Mouse (Mus musculus) myocyte (in vitro differentiated cells): ENCODE data around the gene Rwdd2a.

ENCODE experiments used
- E2F4 ChIP-seq: IDR thresholded peaks from one replicate; pipeline ENCODE4 v1.6.1; 2011; ENCODE audit warnings: mild to moderate bottlenecking, control low read depth, moderate library complexity; ENCODE audit not compliant: insufficient read depth
- MAX ChIP-seq: IDR thresholded peaks from one replicate; pipeline ENCODE4 v1.6.1; 2011; ENCODE audit warnings: low read depth, mild to moderate bottlenecking, control low read depth
- POLR2A ChIP-seq: IDR thresholded peaks from one replicate; pipeline ENCODE4 v1.6.1; 2011; ENCODE audit warnings: low read depth, mild to moderate bottlenecking, control low read depth, moderate library complexity; ENCODE audit not compliant: insufficient read length
- TCF12 ChIP-seq: IDR thresholded peaks from one replicate; pipeline ENCODE4 v1.6.1; 2011; ENCODE audit warnings: mild to moderate bottlenecking, control low read depth; ENCODE audit not compliant: poor library complexity, insufficient read depth, severe bottlenecking
- USF1 ChIP-seq: IDR thresholded peaks from one replicate; pipeline ENCODE4 v1.6.1; 2011; ENCODE audit warnings: low read depth, mild to moderate bottlenecking, control low read depth, moderate library complexity

DNA sequence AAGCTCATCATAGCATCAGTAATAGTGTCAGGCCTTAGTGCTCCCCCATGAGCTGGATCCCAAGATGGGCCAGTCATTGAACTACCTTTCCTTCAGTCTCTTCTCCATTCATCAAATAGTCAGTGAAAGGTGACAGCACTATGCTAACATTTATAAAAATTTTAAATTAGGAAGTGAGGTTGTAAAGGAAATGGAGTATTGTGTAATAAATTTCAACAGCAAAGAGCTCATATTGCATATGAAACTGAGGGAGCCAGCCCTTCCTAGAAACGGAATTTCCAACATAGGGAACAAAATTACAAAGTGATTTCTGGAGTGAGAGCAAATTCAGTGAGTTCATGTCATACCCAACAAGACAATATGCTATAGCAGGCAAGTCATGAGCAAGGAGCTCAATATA is 27.2 kb upstream of the Rwdd2a start:
- TF ChIP-seq MAX (no peak), USF1 (no peak), POLR2A (no peak), E2F4 (no peak), TCF12 (no peak)
